Mouse (Mus musculus) small intestine, adult 2 months (tissue): ENCODE results near the gene Zfp423.

Experiments used
- CTCF ChIP-seq: fragments of 200-500 bp; IDR thresholded peaks from 2 replicates; pipeline ENCODE4 v1.5.1; 2012; ENCODE audit warnings: low read depth, mild to moderate bottlenecking, control low read depth, inconsistent platforms, low read length, moderate library complexity, mixed read lengths; ENCODE audit not compliant: insufficient replicate concordance, insufficient read length; ENCODE audit errors: extremely low read depth
- POLR2A ChIP-seq: fragments of 200-500 bp; IDR thresholded peaks from 2 replicates; pipeline ENCODE4 v1.6.1; 2012; ENCODE audit warnings: low read depth, mild to moderate bottlenecking, control low read depth, inconsistent platforms, low read length, moderate library complexity

DNA sequence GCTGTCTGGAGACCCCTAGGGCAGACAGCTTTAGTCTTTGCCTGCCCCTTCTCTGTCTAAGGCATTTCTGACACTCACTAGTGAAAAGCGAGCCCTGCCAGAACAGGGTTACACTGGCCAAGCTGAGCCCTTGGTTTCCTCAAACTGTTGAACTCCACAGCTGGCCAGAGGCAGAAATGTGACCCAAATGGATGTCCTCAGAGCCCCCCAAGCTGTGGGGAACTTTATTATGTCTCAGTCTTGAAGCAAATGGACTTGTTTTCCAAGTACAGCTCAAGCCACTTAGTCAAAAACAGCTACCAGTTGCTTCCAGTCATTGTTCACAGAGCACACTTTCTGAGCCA lies 16.0 kb upstream of the Zfp423 start:
- TF ChIP-seq CTCF (no peak), POLR2A (no peak)
